Mouse (Mus musculus) induced T-regulatory cell, adult 2 months (primary cell): ENCODE measurements around the gene Notch4.

Source experiments
- DNase-seq: peaks from one replicate; pipeline ENCODE4 v3.0.0-alpha.2; 2012; ENCODE audit warnings: low read depth

Notch4 gene

GRCm38 (mm10) chr17:34571875-34572274, 7.8 kb downstream of the Notch4 start:
- DNase-seq: peak; percentile 50

GRCm38 (mm10) chr17:34572361-34572760, 8.3 kb downstream of the Notch4 start:
- no peak for DNase-seq

GRCm38 (mm10) chr17:34576577-34576976, 12.5 kb downstream of the Notch4 start:
- no peak for DNase-seq

- DNase-seq: no peak
Observed at GRCm38 (mm10) chr17:34578070-34578469, 14.0 kb downstream of the Notch4 start.

- DNase-seq: no peak
Observed at GRCm38 (mm10) chr17:34582528-34582927, 18.5 kb downstream of the Notch4 start.

GRCm38 (mm10) chr17:34583397-34583796, 19.3 kb downstream of the Notch4 start:
- DNase-seq: no peak

- DNase-seq: no peak
Observed at GRCm38 (mm10) chr17:34583819-34584218, 19.8 kb downstream of the Notch4 start.

GRCm38 (mm10) chr17:34585121-34585520, 21.1 kb downstream of the Notch4 start:
- DNase-seq: no peak

- DNase-seq: no peak
Observed at GRCm38 (mm10) chr17:34585877-34586771, 22.1 kb downstream of the Notch4 start.

- DNase-seq: peak; percentile 95
Observed at GRCm38 (mm10) chr17:34586796-34587422, 22.8 kb downstream of the Notch4 start.

GRCm38 (mm10) chr17:34587423-34587811, 23.3 kb downstream of the Notch4 start:
- peak; percentile 96 for DNase-seq

- no peak for DNase-seq
Observed at GRCm38 (mm10) chr17:34587814-34588213, 23.7 kb downstream of the Notch4 start.

GRCm38 (mm10) chr17:34588767-34589166, 24.7 kb downstream of the Notch4 start:
- DNase-seq: peak; percentile 49

GRCm38 (mm10) chr17:34589206-34589605, 25.1 kb downstream of the Notch4 start:
- DNase-seq: no peak

GRCm38 (mm10) chr17:34589681-34590101, 25.6 kb downstream of the Notch4 start, which contains the start of gene Gpsm3:
Gpsm3 (plus strand) TSS chr17:34589806.
- peak; percentile 81 for DNase-seq

- peak; percentile 39 for DNase-seq
Observed at GRCm38 (mm10) chr17:34590154-34590987, 26.3 kb downstream of the Notch4 start.

GRCm38 (mm10) chr17:34591029-34591993, 27.2 kb downstream of the Notch4 start, which contains the start of gene Pbx2:
Pbx2 (plus strand) TSS chr17:34591266.
- DNase-seq: peak; percentile 53

GRCm38 (mm10) chr17:34591994-34592375, 27.9 kb downstream of the Notch4 start:
- peak; percentile 93 for DNase-seq

GRCm38 (mm10) chr17:34592581-34593549, 28.8 kb downstream of the Notch4 start:
- peak; percentile 30 for DNase-seq
